Mouse (Mus musculus) MEL (cell line): ENCODE results near the gene Palld. TPM values are rescaled to one million over a fixed set of nuclear protein-coding genes. Genes with fewer than 3 reads are reported as not detected.

ENCODE experiments used
- DNase-seq: peaks from one replicate; pipeline ENCODE4 v3.0.0; 2011; ENCODE audit warnings: low read depth, low spot score
- H3K27ac ChIP-seq: 2 replicates; pipeline ENCODE4 v1.5.1; 2012; ENCODE audit warnings: low read depth, mild to moderate bottlenecking, control low read depth, low read length, moderate library complexity; ENCODE audit not compliant: control insufficient read depth
- H3K27me3 ChIP-seq, 2 experiments: fragments of 150-350 bp in 1 of 2; sonication (generic) in 1 of 2; 2 replicates each; pipeline ENCODE4 v1.6.1; 2012; ENCODE audit warnings: low read length in 2 of 2, mild to moderate bottlenecking in 2 of 2, improper control_type of control experiment in 1 of 2, moderate library complexity in 1 of 2; ENCODE audit not compliant: insufficient read depth in 2 of 2, control insufficient read depth in 1 of 2
- H3K36me3 ChIP-seq, 2 experiments: 2 replicates each; pipeline ENCODE4 v1.6.1; 2012 to 2014; ENCODE audit warnings: low read length in 2 of 2, improper control_type of control experiment in 1 of 2, inconsistent platforms in 1 of 2, mild to moderate bottlenecking in 1 of 2; ENCODE audit not compliant: insufficient read depth in 2 of 2, control insufficient read depth in 1 of 2
- H3K4me1 ChIP-seq, 2 experiments: fragments of 150-350 bp in 1 of 2; sonication (generic) in 1 of 2; 2 replicates each; pipeline ENCODE4 v1.6.1; 2012; ENCODE audit warnings: low read length in 2 of 2, improper control_type of control experiment in 1 of 2, mild to moderate bottlenecking in 1 of 2; ENCODE audit not compliant: insufficient read depth in 2 of 2, control insufficient read depth in 1 of 2
- H3K4me3 ChIP-seq, 2 experiments: fragments of 150-350 bp in 1 of 2; sonication (generic) in 1 of 2; 2 replicates each; pipeline ENCODE4 v1.5.1; 2012; ENCODE audit warnings: low read depth in 2 of 2, low read length in 2 of 2, mild to moderate bottlenecking in 2 of 2, moderate library complexity in 2 of 2, control low read depth in 1 of 2, improper control_type of control experiment in 1 of 2; ENCODE audit not compliant: control insufficient read depth in 1 of 2, insufficient read depth in 1 of 2
- H3K79me2 ChIP-seq: 2 replicates; pipeline ENCODE4 v1.6.1; 2012; ENCODE audit warnings: mild to moderate bottlenecking, low read length, moderate library complexity; ENCODE audit not compliant: control insufficient read depth, poor library complexity, insufficient read depth
- H3K9ac ChIP-seq: 2 replicates; pipeline ENCODE4 v1.6.1; 2012; ENCODE audit warnings: low read depth, mild to moderate bottlenecking, control low read depth, low read length, moderate library complexity; ENCODE audit not compliant: control insufficient read depth, poor library complexity, severe bottlenecking
- H3K9me3 ChIP-seq: fragments of 150-350 bp; sonication (generic); replicated peaks from 2 replicates; pipeline ENCODE4 v1.6.1; 2012; ENCODE audit warnings: mild to moderate bottlenecking, low read length, improper control_type of control experiment, moderate library complexity; ENCODE audit not compliant: insufficient read depth
- BHLHE40 ChIP-seq: IDR thresholded peaks from 2 replicates; pipeline ENCODE4 v1.6.1; 2012; ENCODE audit warnings: low read depth, mild to moderate bottlenecking, inconsistent platforms, low read length, improper control_type of control experiment, borderline replicate concordance
- CTCF ChIP-seq, 3 experiments: IDR thresholded peaks in 2 of 3; conservative IDR thresholded peaks in 1 of 3; 2 replicates each; pipeline ENCODE4 v1.5.1; 2011 to 2012; ENCODE audit warnings: low read length in 3 of 3, low read depth in 2 of 3, mild to moderate bottlenecking in 2 of 3, improper control_type of control experiment in 1 of 3, inconsistent platforms in 1 of 3, mixed read lengths in 1 of 3, moderate library complexity in 1 of 3; ENCODE audit not compliant: control insufficient read depth in 1 of 3, insufficient read depth in 1 of 3, poor library complexity in 1 of 3, severe bottlenecking in 1 of 3
- ELF1 ChIP-seq: IDR thresholded peaks from 2 replicates; pipeline ENCODE4 v1.6.1; 2014; ENCODE audit warnings: low read depth, mild to moderate bottlenecking, inconsistent platforms, low read length, improper control_type of control experiment, moderate library complexity
- ETS1 ChIP-seq: IDR thresholded peaks from 2 replicates; pipeline ENCODE4 v1.6.1; 2012; ENCODE audit warnings: low read depth, mild to moderate bottlenecking, inconsistent platforms, low read length, improper control_type of control experiment, moderate library complexity
- KAT2A ChIP-seq: conservative IDR thresholded peaks from 2 replicates; pipeline ENCODE4 v1.6.1; 2012; ENCODE audit warnings: low read depth, low read length, improper control_type of control experiment, inconsistent platforms
- MAX ChIP-seq: IDR thresholded peaks from 2 replicates; pipeline ENCODE4 v1.6.1; 2011; ENCODE audit warnings: low read length, improper control_type of control experiment
- MAZ ChIP-seq: IDR thresholded peaks from 2 replicates; pipeline ENCODE4 v1.6.1; 2012; ENCODE audit warnings: low read depth, mild to moderate bottlenecking, inconsistent platforms, low read length, improper control_type of control experiment
- MEF2A ChIP-seq: IDR thresholded peaks from 2 replicates; pipeline ENCODE4 v1.6.1; 2014; ENCODE audit warnings: low read depth, mild to moderate bottlenecking, inconsistent platforms, low read length, improper control_type of control experiment; ENCODE audit not compliant: poor library complexity, insufficient replicate concordance, severe bottlenecking; ENCODE audit errors: extremely low read depth
- MXI1 ChIP-seq: IDR thresholded peaks from 2 replicates; pipeline ENCODE4 v1.6.1; 2011; ENCODE audit warnings: mild to moderate bottlenecking, low read depth, low read length, improper control_type of control experiment
- MYB ChIP-seq: IDR thresholded peaks from 2 replicates; pipeline ENCODE4 v1.6.1; 2011; ENCODE audit warnings: mild to moderate bottlenecking, low read depth, low read length, improper control_type of control experiment
- NRF1 ChIP-seq: IDR thresholded peaks from 2 replicates; pipeline ENCODE4 v1.6.1; 2014; ENCODE audit warnings: low read depth, mild to moderate bottlenecking, inconsistent platforms, low read length, improper control_type of control experiment, moderate library complexity; ENCODE audit not compliant: poor library complexity, insufficient read depth, severe bottlenecking
- SIN3A ChIP-seq: IDR thresholded peaks from 2 replicates; pipeline ENCODE4 v1.6.1; 2012; ENCODE audit warnings: low read length, improper control_type of control experiment, inconsistent platforms
- SMC3 ChIP-seq: IDR thresholded peaks from 2 replicates; pipeline ENCODE4 v1.6.1; 2011; ENCODE audit warnings: low read depth, low read length, improper control_type of control experiment
- TCF12 ChIP-seq: IDR thresholded peaks from 2 replicates; pipeline ENCODE4 v1.6.1; 2014; ENCODE audit warnings: low read depth, mild to moderate bottlenecking, inconsistent platforms, low read length, improper control_type of control experiment, moderate library complexity
- USF1 ChIP-seq: IDR thresholded peaks from 2 replicates; pipeline ENCODE4 v1.6.1; 2014; ENCODE audit warnings: low read depth, mild to moderate bottlenecking, inconsistent platforms, low read length, improper control_type of control experiment, moderate library complexity
- ZKSCAN1 ChIP-seq: IDR thresholded peaks from 2 replicates; pipeline ENCODE4 v1.6.1; 2012; ENCODE audit warnings: low read depth, mild to moderate bottlenecking, inconsistent platforms, low read length, improper control_type of control experiment, moderate library complexity
- polyA plus RNA-seq, 2 experiments: library from polyadenylated mRNA; stranded (reverse) in 1 of 2; unstranded in 1 of 2; fragments of >175 nt in 1 of 2; fragments of >200 nt in 1 of 2; gene quantifications; 2 replicates each; pipeline versions ENCODE4 v1.2.1 to v1.2.4; 2012; ENCODE audit warnings: low replicate concordance in 2 of 2, low read depth in 1 of 2; ENCODE audit not compliant: insufficient read length in 2 of 2, insufficient read depth in 1 of 2, missing spikeins in 1 of 2
- total RNA-seq: library from RNA; depleted of rRNA; stranded (reverse); fragments of 300-350 nt; gene quantifications from 2 replicates; pipeline ENCODE4 v1.2.3, GENCODE M21; 2012

Palld gene
- total and polyA plus RNA-seq, 3 experiments: 0.23 to 1.9 TPM; not detected in 1

- no peaks in the 10 kb centered on the region for H3K27me3 ChIP-seq
- no peak overlapping the region for H3K9ac ChIP-seq
- no peak overlapping the region for H3K27ac ChIP-seq
- H3K79me2 ChIP-seq: no peaks in the 10 kb centered on the region
- no peak overlapping the region for H3K4me3 ChIP-seq
- H3K9me3 ChIP-seq: no peaks in the 10 kb centered on the region
- TF ChIP-seq NRF1 (no peak), CTCF (IDR thresholded peaks at IDR 0.05 in 2 of 3, conservative IDR thresholded peaks at IDR 0.05 in 1 of 3; ENCODE audit: control insufficient read depth in 1 of 3, insufficient read depth in 1 of 3, low read depth in 2 of 3, low read length in 3 of 3, poor library complexity in 1 of 3, severe bottlenecking in 1 of 3) (no peak), MXI1 (no peak)
- DNase-seq: no peak
- no peaks in the 10 kb centered on the region for H3K36me3 ChIP-seq
- H3K4me1 ChIP-seq: no peaks in the 10 kb centered on the region
Observed at GRCm38 (mm10) chr8:61919145-61919788, 16.8 kb upstream of the Palld start.

GRCm38 (mm10) chr8:61917287-61917686 is 14.8 kb upstream of the Palld start:
- no peaks in the 10 kb centered on the region for H3K4me1 ChIP-seq
- no peaks in the 10 kb centered on the region for H3K36me3 ChIP-seq
- no peaks in the 10 kb centered on the region for H3K79me2 ChIP-seq
- TF ChIP-seq SIN3A: no peak
- TF ChIP-seq USF1: no peak
- TF ChIP-seq KAT2A: no peak
- no peak for TF ChIP-seq MAX
- no peak for TF ChIP-seq TCF12
- no peak for TF ChIP-seq BHLHE40
- TF ChIP-seq SMC3: no peak
- TF ChIP-seq ETS1: no peak
- TF ChIP-seq NRF1: no peak
- TF ChIP-seq ZKSCAN1: no peak
- no peak for TF ChIP-seq MYB
- TF ChIP-seq MAZ: no peak
- TF ChIP-seq ELF1: no peak
- no peak for TF ChIP-seq MEF2A
- no peak for DNase-seq
- H3K9me3 ChIP-seq: no peaks in the 10 kb centered on the region
- H3K27me3 ChIP-seq: no peaks in the 10 kb centered on the region; a peak in 1 of 4 replicates
- H3K27ac ChIP-seq: no peak overlapping the region
- H3K9ac ChIP-seq: no peak overlapping the region
- H3K4me3 ChIP-seq: no peak overlapping the region
